Mouse (Mus musculus) left cerebral cortex, postnatal 10 days (tissue): ENCODE measurements around the gene Adam30. TPM values are rescaled to one million over a fixed set of nuclear protein-coding genes. Genes with fewer than 3 reads are reported as not detected.
"Not testable (repeated sequence)": the region's sequence is repeated elsewhere in the genome, so short reads cannot be mapped to it uniquely, and the experiment has no call there.

ENCODE experiments used
- DNase-seq, 2 experiments: peaks; one replicate each; pipeline ENCODE4 v3.0.0; 2021 to 2022; ENCODE audit warnings: low spot score in 2 of 2, mixed read lengths in 1 of 2; ENCODE audit errors: extremely low spot score in 1 of 2
- intact Hi-C: fragments of 180-260 bp; cut with DNase I; formaldehyde crosslinking; loops from one replicate; pipeline ENCODE4 v1.15.1; 2025
- total RNA-seq, 2 experiments: library from RNA; stranded (reverse); gene quantifications; 2 replicates each; pipeline ENCODE4 v1.2.3; 2021

Adam30 gene
- not detected for total RNA-seq

- no peak for DNase-seq
- intact Hi-C loops = no loop called here
Observed at GRCm38 (mm10) chr3:98160330-98160729, at the start of gene Adam30. TSS of gene Adam30 (plus strand) at chr3:98160630.

- intact Hi-C loops = no loop called here
Observed at GRCm38 (mm10) chr3:98118252-98118651, 42.2 kb upstream of the Adam30 start.

GRCm38 (mm10) chr3:98119338-98119737 is 41.1 kb upstream of the Adam30 start:
- intact Hi-C loops = no loop called here
- DNase-seq = no peak

More at GRCm38 (mm10) chr3:98118252-98118651, 42.2 kb upstream of the Adam30 start:
- DNase-seq = no peak

GRCm38 (mm10) chr3:98120884-98121283 is 39.5 kb upstream of the Adam30 start:
- no peak for DNase-seq
- intact Hi-C loops = no loop called here

- intact Hi-C loops = no loop called here
- no peak for DNase-seq
Observed at GRCm38 (mm10) chr3:98127775-98128174, 32.7 kb upstream of the Adam30 start.

- intact Hi-C loops = no loop called here
- DNase-seq = no peak
Observed at GRCm38 (mm10) chr3:98128716-98129115, 31.7 kb upstream of the Adam30 start.

GRCm38 (mm10) chr3:98132140-98132539 is 28.3 kb upstream of the Adam30 start:
- intact Hi-C loops = loop anchor here (10.0 kb wide), 1 partner anchor 83 kb away; no protein-coding TSS in a partner anchor
- DNase-seq = not testable (repeated sequence)

- no peak for DNase-seq
- intact Hi-C loops = loop anchor here (10.0 kb wide), 1 partner anchor 82 kb away; no protein-coding TSS in a partner anchor
Observed at GRCm38 (mm10) chr3:98132636-98133035, 27.8 kb upstream of the Adam30 start.

- no peak for DNase-seq
- intact Hi-C loops = no loop called here
Observed at GRCm38 (mm10) chr3:98141456-98141855, 19.0 kb upstream of the Adam30 start.

- no peak for DNase-seq
- intact Hi-C loops = no loop called here
Observed at GRCm38 (mm10) chr3:98142862-98143261, 17.6 kb upstream of the Adam30 start.

GRCm38 (mm10) chr3:98145204-98145603 is 15.2 kb upstream of the Adam30 start:
- DNase-seq = no peak
- intact Hi-C loops = no loop called here

- intact Hi-C loops = no loop called here
- no peak for DNase-seq
Observed at GRCm38 (mm10) chr3:98146471-98147410, 13.7 kb upstream of the Adam30 start.

GRCm38 (mm10) chr3:98147706-98148105 is 12.7 kb upstream of the Adam30 start:
- intact Hi-C loops = no loop called here
- no peak for DNase-seq

- intact Hi-C loops = no loop called here
Observed at GRCm38 (mm10) chr3:98149881-98150280, 10.5 kb upstream of the Adam30 start.

GRCm38 (mm10) chr3:98151016-98151415 is 9.4 kb upstream of the Adam30 start:
- no peak for DNase-seq
- intact Hi-C loops = no loop called here

More at GRCm38 (mm10) chr3:98149881-98150280, 10.5 kb upstream of the Adam30 start:
- DNase-seq = no peak

- intact Hi-C loops = no loop called here
- no peak for DNase-seq
Observed at GRCm38 (mm10) chr3:98153460-98153859, 7.0 kb upstream of the Adam30 start.

- intact Hi-C loops = no loop called here
- no peak for DNase-seq
Observed at GRCm38 (mm10) chr3:98156158-98156557, 4.3 kb upstream of the Adam30 start.

- intact Hi-C loops = no loop called here
- DNase-seq = no peak
Observed at GRCm38 (mm10) chr3:98157073-98157472, 3.4 kb upstream of the Adam30 start.

GRCm38 (mm10) chr3:98157585-98157984 is 2.8 kb upstream of the Adam30 start:
- no peak for DNase-seq
- intact Hi-C loops = no loop called here

- intact Hi-C loops = no loop called here
- no peak for DNase-seq
Observed at GRCm38 (mm10) chr3:98158646-98159045, 1.8 kb upstream of the Adam30 start.
